Mouse (Mus musculus): ENCODE data around the gene Tnpo2. TPM values are rescaled to one million over a fixed set of nuclear protein-coding genes. Genes with fewer than 3 reads are reported as not detected.

Tnpo2 gene
- polyA plus RNA-seq, 1 experiment from 2014 or later = 16.2 TPM

DNA sequence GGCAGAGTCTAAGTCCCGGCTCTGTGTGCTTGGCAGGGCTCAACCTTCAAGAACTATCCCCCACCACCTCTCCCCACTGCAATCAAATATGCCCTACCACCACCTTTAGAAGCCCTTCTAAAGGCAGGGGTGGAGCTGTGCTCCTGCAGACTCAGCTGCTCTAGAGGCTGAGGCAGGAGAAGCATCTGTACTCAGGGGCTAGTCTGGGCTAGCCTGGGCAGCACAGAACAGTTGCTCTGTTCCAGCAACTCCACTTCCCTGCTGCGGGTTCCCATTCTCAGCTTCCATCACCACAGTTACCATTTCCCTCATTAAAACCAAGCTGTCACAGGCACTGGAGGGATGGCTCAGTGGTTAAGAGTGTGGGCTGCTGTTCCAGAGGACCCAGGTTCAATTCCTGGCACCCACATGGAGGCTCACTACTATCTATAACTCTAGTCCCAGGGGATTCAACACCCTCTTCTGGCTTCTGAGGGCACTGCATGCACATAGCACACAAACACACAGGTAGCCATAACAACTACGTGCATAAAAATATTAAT lies 15.1 kb upstream of the Tnpo2 start:
- Histone ChIP-seq H3K36me3 (ENCODE audit: control insufficient read depth, insufficient read depth, low read length) (peaks cover 17% of the 10 kb centered on the region), H3K27me3 (ENCODE audit: control insufficient read depth, insufficient read depth, low read length) (no peaks in the 10 kb centered on the region), H3K4me2 (no peak overlapping the region), H3K4me3 (ENCODE audit: low read depth, low read length) (no peak overlapping the region), H3K4me1 (ENCODE audit: control insufficient read depth, insufficient read depth, low read length) (peaks cover 16% of the 10 kb centered on the region), H3K27ac (ENCODE audit: low read depth, low read length) (no peak overlapping the region), H3K9ac (ENCODE audit: low read depth, low read length) (no peak overlapping the region), H3K9me3 (replicated peaks; ENCODE audit: control insufficient read depth, low read length) (no peaks in the 10 kb centered on the region)
- 94% methylated on average over 3 of the region's 3 CpGs for WGBS (ENCODE audit: insufficient replicate concordance)
- no peak for ATAC-seq (replicated peaks; ENCODE audit: insufficient number of reproducible peaks, low FRiP score, low TSS enrichment)

- Histone ChIP-seq H3K9ac (ENCODE audit: low read depth, low read length) (no peak overlapping the region), H3K4me3 (ENCODE audit: low read depth, low read length) (peak overlapping the region; percentile 96; the same call in 1 of the 2 replicates), H3K27ac (ENCODE audit: low read depth, low read length) (no peak overlapping the region), H3K36me3 (ENCODE audit: control insufficient read depth, insufficient read depth, low read length) (peaks cover 15% of the 10 kb centered on the region), H3K9me3 (replicated peaks; ENCODE audit: control insufficient read depth, low read length) (no peaks in the 10 kb centered on the region), H3K4me1 (ENCODE audit: control insufficient read depth, insufficient read depth, low read length) (peaks cover 26% of the 10 kb centered on the region), H3K27me3 (ENCODE audit: control insufficient read depth, insufficient read depth, low read length) (no peaks in the 10 kb centered on the region), H3K4me2 (peak overlapping the region; percentile 91)
- ATAC-seq (replicated peaks; ENCODE audit: insufficient number of reproducible peaks, low FRiP score, low TSS enrichment) = no peak
- 96% methylated on average over 3 of the region's 3 CpGs for WGBS (ENCODE audit: insufficient replicate concordance)
Observed at GRCm38 (mm10) chr8:85023846-85024245, 12.9 kb upstream of the Tnpo2 start.

GRCm38 (mm10) chr8:85025098-85025932 lies 11.4 kb upstream of the Tnpo2 start, which contains the start of gene Asna1:
TSS of gene Asna1 (minus strand) at chr8:85025281.
- ATAC-seq (replicated peaks; ENCODE audit: insufficient number of reproducible peaks, low FRiP score, low TSS enrichment) = peak; percentile 85
- H3K4me3 ChIP-seq (ENCODE audit: low read depth, low read length) = peak within 1 kb of the TSS; percentile 96
- H3K27me3 ChIP-seq (ENCODE audit: control insufficient read depth, insufficient read depth, low read length) = no peaks in the 10 kb centered on the region
- H3K9ac ChIP-seq (ENCODE audit: low read depth, low read length) = peak within 1 kb of the TSS; percentile 85
- peaks cover 31% of the 10 kb centered on the region for H3K4me1 ChIP-seq (ENCODE audit: control insufficient read depth, insufficient read depth, low read length)
- peak within 1 kb of the TSS; percentile 91 for H3K4me2 ChIP-seq
- H3K36me3 ChIP-seq (ENCODE audit: control insufficient read depth, insufficient read depth, low read length) = peaks cover 18% of the 10 kb centered on the region
- 6% methylated on average over 30 of the region's 30 CpGs for WGBS (ENCODE audit: insufficient replicate concordance)
- peak within 1 kb of the TSS; percentile 77 for H3K27ac ChIP-seq (ENCODE audit: low read depth, low read length)
- H3K9me3 ChIP-seq (replicated peaks; ENCODE audit: control insufficient read depth, low read length) = no peaks in the 10 kb centered on the region

GRCm38 (mm10) chr8:85026670-85027515 lies 9.8 kb upstream of the Tnpo2 start, which contains the start of gene Trir:
TSS of gene Trir (plus strand) at chr8:85026823.
- Histone ChIP-seq H3K36me3 (ENCODE audit: control insufficient read depth, insufficient read depth, low read length) (peaks cover 18% of the 10 kb centered on the region), H3K4me2 (peak within 1 kb of the TSS; percentile 91), H3K9ac (ENCODE audit: low read depth, low read length) (peak within 1 kb of the TSS; percentile 99), H3K27ac (ENCODE audit: low read depth, low read length) (peak within 1 kb of the TSS; percentile 77), H3K4me1 (ENCODE audit: control insufficient read depth, insufficient read depth, low read length) (peaks cover 31% of the 10 kb centered on the region), H3K4me3 (ENCODE audit: low read depth, low read length) (peak within 1 kb of the TSS; percentile 96), H3K27me3 (ENCODE audit: control insufficient read depth, insufficient read depth, low read length) (no peaks in the 10 kb centered on the region), H3K9me3 (replicated peaks; ENCODE audit: control insufficient read depth, low read length) (no peaks in the 10 kb centered on the region)
- ATAC-seq (replicated peaks; ENCODE audit: insufficient number of reproducible peaks, low FRiP score, low TSS enrichment) = peak; percentile 81
- WGBS (ENCODE audit: insufficient replicate concordance) = under 1% methylated on average over 75 of the region's 75 CpGs

DNA sequence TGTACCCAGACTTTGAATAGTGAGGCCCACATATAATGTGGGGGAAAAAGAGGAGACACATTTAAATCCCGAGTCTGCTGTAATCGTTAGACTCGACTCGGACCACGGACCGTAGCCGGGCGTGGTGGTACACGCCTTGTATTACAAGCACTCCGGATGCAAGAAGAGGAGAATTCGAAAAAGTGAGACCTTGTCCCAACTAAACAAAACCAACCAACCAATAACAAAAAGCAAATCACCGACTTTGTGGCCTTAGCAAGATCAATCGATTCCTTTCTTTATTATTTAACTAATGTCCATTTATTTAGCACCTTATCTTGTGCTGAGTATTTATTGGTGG lies 9.2 kb upstream of the Tnpo2 start:
- no peaks in the 10 kb centered on the region for H3K27me3 ChIP-seq (ENCODE audit: control insufficient read depth, insufficient read depth, low read length)
- H3K4me2 ChIP-seq = peak overlapping the region; percentile 91
- H3K4me1 ChIP-seq (ENCODE audit: control insufficient read depth, insufficient read depth, low read length) = peaks cover 31% of the 10 kb centered on the region
- peak overlapping the region; percentile 96 for H3K4me3 ChIP-seq (ENCODE audit: low read depth, low read length)
- peaks cover 17% of the 10 kb centered on the region for H3K36me3 ChIP-seq (ENCODE audit: control insufficient read depth, insufficient read depth, low read length)
- under 1% methylated on average over 13 of the region's 13 CpGs for WGBS (ENCODE audit: insufficient replicate concordance)
- peak overlapping the region; percentile 77 for H3K27ac ChIP-seq (ENCODE audit: low read depth, low read length)
- H3K9ac ChIP-seq (ENCODE audit: low read depth, low read length) = peak overlapping the region; percentile 99
- H3K9me3 ChIP-seq (replicated peaks; ENCODE audit: control insufficient read depth, low read length) = no peaks in the 10 kb centered on the region
- ATAC-seq (replicated peaks; ENCODE audit: insufficient number of reproducible peaks, low FRiP score, low TSS enrichment) = no peak

DNA sequence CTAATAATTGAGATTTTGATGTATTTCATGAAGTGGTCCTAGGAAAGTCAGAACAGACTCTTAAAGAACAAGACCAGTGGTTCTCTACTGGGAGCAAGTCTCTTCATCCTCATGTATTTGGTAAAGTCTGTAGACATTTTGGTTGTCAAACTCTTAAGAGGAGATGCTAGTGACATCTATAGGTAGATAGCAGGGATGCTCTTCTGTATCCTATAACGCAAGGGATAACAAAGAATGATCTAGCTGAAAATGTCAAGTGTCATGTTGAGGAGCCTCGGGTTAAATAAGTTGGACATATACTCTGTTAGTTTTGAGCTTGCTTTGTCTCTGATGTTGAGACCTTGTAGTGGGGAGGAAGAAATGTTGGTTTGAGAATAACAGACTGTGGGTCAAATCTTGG lies 8.8 kb upstream of the Tnpo2 start:
- Histone ChIP-seq H3K4me1 (ENCODE audit: control insufficient read depth, insufficient read depth, low read length) (peaks cover 31% of the 10 kb centered on the region), H3K27ac (ENCODE audit: low read depth, low read length) (no peak overlapping the region), H3K9ac (ENCODE audit: low read depth, low read length) (peak overlapping the region; percentile 99), H3K36me3 (ENCODE audit: control insufficient read depth, insufficient read depth, low read length) (peaks cover 18% of the 10 kb centered on the region), H3K4me2 (peak overlapping the region; percentile 91), H3K4me3 (ENCODE audit: low read depth, low read length) (peak overlapping the region; percentile 96), H3K9me3 (replicated peaks; ENCODE audit: control insufficient read depth, low read length) (no peaks in the 10 kb centered on the region), H3K27me3 (ENCODE audit: control insufficient read depth, insufficient read depth, low read length) (no peaks in the 10 kb centered on the region)
- WGBS (ENCODE audit: insufficient replicate concordance) = 26% methylated on average over 2 of the region's 2 CpGs
- ATAC-seq (replicated peaks; ENCODE audit: insufficient number of reproducible peaks, low FRiP score, low TSS enrichment) = no peak

DNA sequence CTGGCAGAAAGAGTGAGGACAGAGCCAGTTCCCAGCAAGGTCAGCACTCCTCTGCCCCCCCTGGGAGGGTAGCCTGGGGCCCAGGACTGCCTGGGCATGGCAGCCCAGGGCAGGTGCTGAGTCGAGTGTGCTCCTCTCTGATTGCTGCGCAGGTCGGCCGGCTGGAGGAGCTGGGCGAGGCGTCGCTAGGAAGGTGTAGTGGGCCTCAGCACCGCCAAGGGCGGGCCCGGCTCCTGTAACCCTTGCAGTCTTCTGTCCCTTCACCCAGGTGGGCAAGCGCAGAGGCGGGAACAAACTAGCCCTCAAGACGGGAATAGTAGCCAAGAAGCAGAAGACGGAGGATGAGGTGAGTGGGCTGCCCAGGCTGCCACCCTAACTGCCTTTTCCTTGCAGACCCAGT lies 7.4 kb upstream of the Tnpo2 start:
- ATAC-seq (replicated peaks; ENCODE audit: insufficient number of reproducible peaks, low FRiP score, low TSS enrichment) = no peak
- Histone ChIP-seq H3K27me3 (ENCODE audit: control insufficient read depth, insufficient read depth, low read length) (no peaks in the 10 kb centered on the region), H3K36me3 (ENCODE audit: control insufficient read depth, insufficient read depth, low read length) (peaks cover 17% of the 10 kb centered on the region), H3K9ac (ENCODE audit: low read depth, low read length) (no peak overlapping the region), H3K27ac (ENCODE audit: low read depth, low read length) (no peak overlapping the region), H3K4me1 (ENCODE audit: control insufficient read depth, insufficient read depth, low read length) (peaks cover 29% of the 10 kb centered on the region), H3K4me3 (ENCODE audit: low read depth, low read length) (no peak overlapping the region), H3K4me2 (0 out of 2 replicates have a peak overlapping the region, but pooled peaks have one; percentile 91), H3K9me3 (replicated peaks; ENCODE audit: control insufficient read depth, low read length) (no peaks in the 10 kb centered on the region)
- WGBS (ENCODE audit: insufficient replicate concordance) = 85% methylated on average over 14 of the region's 14 CpGs

DNA sequence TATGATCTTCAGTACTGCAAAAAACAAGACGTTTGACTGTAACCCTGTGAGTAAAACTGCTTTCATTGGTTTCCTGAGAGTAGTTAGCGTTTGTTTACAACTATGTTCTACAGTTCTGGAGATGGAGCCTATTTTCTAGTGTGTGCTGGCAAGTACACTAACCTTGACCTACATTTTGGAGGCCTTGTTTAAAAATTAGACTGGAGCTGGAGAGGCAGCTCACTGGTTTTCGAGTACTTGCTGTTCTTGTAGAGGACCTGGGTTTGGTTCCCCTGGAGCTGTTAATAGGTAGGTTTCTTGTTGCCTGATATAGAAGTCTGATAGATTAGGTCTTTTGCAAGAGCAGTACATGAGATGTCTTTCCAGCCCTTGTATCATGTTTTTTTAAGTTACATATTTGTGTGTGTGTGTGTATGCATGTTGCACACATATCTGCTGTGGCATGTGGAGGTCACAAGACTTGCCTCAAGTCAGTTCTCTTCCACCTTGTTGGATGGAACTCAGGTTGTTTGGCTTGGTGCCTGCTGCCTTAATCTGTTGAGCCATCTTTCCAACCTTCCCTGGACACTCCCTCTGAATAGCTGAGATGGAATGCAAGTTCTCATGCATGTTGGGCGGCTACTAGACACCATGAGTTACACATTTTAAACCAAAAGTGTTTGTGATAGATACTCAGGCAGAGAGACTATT lies 3.9 kb upstream of the Tnpo2 start:
- Histone ChIP-seq H3K4me3 (ENCODE audit: low read depth, low read length) (no peak overlapping the region), H3K4me1 (ENCODE audit: control insufficient read depth, insufficient read depth, low read length) (peaks cover 27% of the 10 kb centered on the region), H3K4me2 (no peak overlapping the region), H3K27me3 (ENCODE audit: control insufficient read depth, insufficient read depth, low read length) (no peaks in the 10 kb centered on the region), H3K36me3 (ENCODE audit: control insufficient read depth, insufficient read depth, low read length) (peaks cover 17% of the 10 kb centered on the region), H3K9ac (ENCODE audit: low read depth, low read length) (no peak overlapping the region), H3K27ac (ENCODE audit: low read depth, low read length) (no peak overlapping the region), H3K9me3 (replicated peaks; ENCODE audit: control insufficient read depth, low read length) (no peaks in the 10 kb centered on the region)
- no peak for ATAC-seq (replicated peaks; ENCODE audit: insufficient number of reproducible peaks, low FRiP score, low TSS enrichment)
- 77% methylated on average over 4 of the region's 4 CpGs for WGBS (ENCODE audit: insufficient replicate concordance)

Measured in heart, embryonic 11.5 days (tissue).